Mouse (Mus musculus) lung, postnatal 10 days (tissue): ENCODE measurements at regions not wholly inside any gene's neighbourhood (a gene's known extent, or its start where the extent isn't known, plus 50 kb on each side); places are given as distances from the start of the nearest gene placed in this dataset.

Experiments
- DNase-seq: peaks from one replicate; pipeline ENCODE4 v3.0.0; 2021

- DNase-seq = no peak
Observed at GRCm38 (mm10) chr14:61665815-61666214, 58.6 kb downstream of the Kcnrg start.

GRCm38 (mm10) chr14:61673184-61673583, 65.9 kb downstream of the Kcnrg start:
- no peak for DNase-seq

- DNase-seq = no peak
Observed at GRCm38 (mm10) chr14:61678107-61678506, 70.8 kb downstream of the Kcnrg start.

- DNase-seq = peak; percentile 95
Observed at GRCm38 (mm10) chr14:61680818-61681707, 73.8 kb downstream of the Kcnrg start.

GRCm38 (mm10) chr14:61681708-61682701, 74.7 kb downstream of the Kcnrg start:
- DNase-seq = peak; percentile 96

- peak; percentile 81 for DNase-seq
Observed at GRCm38 (mm10) chr14:61682721-61683355, 75.6 kb downstream of the Kcnrg start.

GRCm38 (mm10) chr14:61683356-61683740, 76.1 kb downstream of the Kcnrg start:
- peak; percentile 46 for DNase-seq

GRCm38 (mm10) chr14:61683791-61684411, 76.6 kb downstream of the Kcnrg start:
- DNase-seq = peak; percentile 47

GRCm38 (mm10) chr14:61684473-61685230, 77.4 kb downstream of the Kcnrg start:
- peak; percentile 13 for DNase-seq

- DNase-seq = no peak
Observed at GRCm38 (mm10) chr14:61685231-61685800, 78.1 kb downstream of the Kcnrg start.

- peak; percentile 30 for DNase-seq
Observed at GRCm38 (mm10) chr14:61686101-61686691, 78.9 kb downstream of the Kcnrg start.

- DNase-seq = peak; percentile 60
Observed at GRCm38 (mm10) chr14:61686821-61687341, 79.6 kb downstream of the Kcnrg start.

GRCm38 (mm10) chr14:61687346-61688012, 80.2 kb downstream of the Kcnrg start:
- no peak for DNase-seq

GRCm38 (mm10) chr14:61688013-61688520, 80.8 kb downstream of the Kcnrg start:
- no peak for DNase-seq

GRCm38 (mm10) chr14:61688666-61689065, 81.4 kb downstream of the Kcnrg start:
- peak; percentile 14 for DNase-seq

- DNase-seq = peak; percentile 6
Observed at GRCm38 (mm10) chr14:61689281-61689680, 82.0 kb downstream of the Kcnrg start.

GRCm38 (mm10) chr14:61689776-61690175, 82.5 kb downstream of the Kcnrg start:
- DNase-seq = no peak

GRCm38 (mm10) chr14:61691785-61692372, 84.6 kb downstream of the Kcnrg start:
- DNase-seq = no peak

- DNase-seq = no peak
Observed at GRCm38 (mm10) chr14:61694796-61695195, 87.5 kb downstream of the Kcnrg start.
